Mouse (Mus musculus) 3T3-L1 (cell line): ENCODE data around the gene Kpna1.
A peak's percentile ranks its signal among the peaks of the same experiment; 100 is the strongest.

Experiments used
- DNase-seq: peaks from one replicate; pipeline ENCODE4 v3.0.0-alpha.2; 2015; ENCODE audit warnings: low read depth, low spot score

The Kpna1 gene

GRCm38 (mm10) chr16:36071071-36071449 lies 92.5 kb downstream of the Kpna1 start:
- DNase-seq: peak; percentile 58

DNA sequence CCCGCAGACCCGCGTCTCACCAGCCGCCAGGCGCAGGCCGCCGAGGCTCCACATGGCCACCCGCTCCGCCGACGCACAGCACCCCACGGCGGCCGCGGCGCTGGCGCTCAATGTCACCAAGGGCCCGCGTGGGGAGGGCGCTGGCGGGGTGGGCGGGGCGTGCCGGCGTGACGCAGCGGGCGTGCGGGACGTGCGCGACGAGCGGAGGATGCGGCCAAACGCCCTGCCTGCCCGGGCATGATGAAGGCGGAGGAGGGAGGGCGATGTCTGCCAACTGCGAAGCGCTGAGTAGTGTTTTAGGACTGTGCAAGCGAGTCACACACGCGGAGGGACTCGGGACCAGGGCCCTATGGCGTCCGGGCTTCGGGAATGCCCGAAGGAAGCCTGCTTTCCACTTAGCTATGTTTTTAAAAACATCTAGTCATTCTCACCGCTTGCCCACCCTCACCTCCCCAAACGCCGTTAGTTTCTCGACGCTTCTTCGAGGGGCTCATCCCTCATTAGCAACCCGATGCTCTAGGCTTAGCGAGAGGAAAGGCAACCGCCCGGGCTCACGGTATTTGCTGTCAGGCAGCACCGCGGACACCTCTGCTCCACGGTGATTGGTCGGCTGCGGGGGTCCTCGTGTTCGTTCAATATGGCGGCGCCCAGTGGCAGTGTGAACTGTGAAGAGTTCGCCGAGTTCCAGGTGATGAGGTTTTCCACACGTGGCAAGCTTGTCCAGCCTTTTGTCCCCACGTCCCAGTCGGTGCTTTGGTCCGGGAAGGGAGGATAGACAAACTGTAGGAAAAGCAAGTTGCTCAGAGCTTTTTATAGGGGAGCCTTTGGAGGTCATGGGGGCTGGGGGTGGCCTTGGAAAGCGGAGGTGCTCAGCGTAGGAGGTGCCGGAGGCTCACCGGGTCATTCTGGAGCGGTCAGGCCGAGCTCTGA lies 93.2 kb downstream of the Kpna1 start, which contains the start of the genes Fam162a and Ccdc58:
TSS of gene Fam162a (minus strand) at position 145 of the 930 bp plus-strand sequence.
TSS of gene Ccdc58 (plus strand) at position 236 of the 930 bp plus-strand sequence.
- DNase-seq: peak; percentile 93

DNA sequence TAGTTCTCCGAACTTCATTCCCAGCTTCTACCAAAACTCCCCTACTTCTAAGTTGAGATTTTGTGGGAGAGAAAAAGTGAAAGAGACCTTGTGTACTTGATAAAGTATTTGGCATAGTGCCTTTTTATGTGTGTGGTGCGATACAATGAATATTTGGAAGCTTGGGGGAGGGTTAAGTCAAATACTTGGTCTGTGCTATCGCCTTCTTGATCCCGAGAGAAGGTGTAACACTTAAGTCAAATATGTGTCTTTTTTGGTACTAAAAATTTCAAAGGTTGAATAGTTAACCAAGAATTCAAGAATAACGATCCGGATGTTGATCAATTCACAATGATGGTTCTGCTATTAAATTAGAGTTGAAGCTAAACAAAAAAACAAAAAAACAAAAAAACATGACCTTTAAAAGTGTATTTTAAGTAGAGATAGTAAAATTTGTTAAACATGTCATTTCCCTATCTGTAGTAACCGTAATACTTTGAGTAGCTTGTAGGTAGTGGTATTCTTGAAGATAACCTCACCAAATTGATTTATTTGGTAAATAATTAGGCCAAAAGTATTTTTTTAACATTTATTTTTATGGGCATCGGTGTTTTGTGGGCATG lies 94.0 kb downstream of the Kpna1 start:
- DNase-seq: no peak

DNA sequence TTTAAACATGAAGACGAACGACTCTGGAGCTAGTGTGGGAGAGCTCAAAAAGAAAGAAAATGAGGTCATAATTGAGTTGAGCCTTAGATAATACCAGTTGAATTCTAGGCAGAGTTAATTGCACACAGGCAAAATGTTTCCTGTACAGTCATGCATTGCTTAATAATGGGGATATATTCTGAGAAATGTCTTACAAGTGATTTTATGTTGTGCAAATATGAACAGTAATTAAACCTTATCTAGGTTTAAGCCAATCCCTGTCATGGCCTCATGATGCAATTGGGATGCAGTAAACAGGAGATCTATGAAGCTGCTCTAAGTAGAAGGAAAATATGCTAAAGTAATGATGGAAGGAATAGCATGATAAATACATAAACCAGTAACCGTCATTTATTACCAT lies 96.2 kb downstream of the Kpna1 start:
- no peak for DNase-seq

GRCm38 (mm10) chr16:36079916-36080315 lies 101.4 kb downstream of the Kpna1 start:
- no peak for DNase-seq
